Mouse (Mus musculus): ENCODE data around the gene Abcc12.

DNA sequence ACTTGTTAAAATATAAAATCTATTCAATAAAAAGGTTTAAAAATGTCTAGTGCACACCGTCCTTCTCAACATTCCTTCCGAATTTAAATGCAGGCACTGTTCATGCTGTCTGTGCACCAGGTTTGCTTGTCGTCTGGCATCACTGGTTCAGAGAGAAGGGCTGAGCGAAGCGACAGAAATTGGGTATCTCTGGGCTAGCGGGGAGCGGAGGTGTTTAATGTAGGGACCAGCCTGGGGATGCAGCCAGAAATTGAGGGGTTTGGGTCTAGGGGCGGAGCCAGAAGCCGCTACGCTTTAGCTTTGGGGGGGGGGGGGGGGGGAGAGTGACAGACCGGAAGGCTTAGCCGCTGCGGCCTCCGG, 43.0 kb upstream of the Abcc12 start:
- TF ChIP-seq CTCF (IDR thresholded peaks at IDR 0.05; ENCODE audit: low read depth, low read length) (no peak), POLR2A (IDR thresholded peaks at IDR 0.05; ENCODE audit: borderline replicate concordance, low read depth, low read length) (no peak)
